Mouse (Mus musculus): ENCODE data around the gene Taf1d. TPM values are rescaled to one million over a fixed set of nuclear protein-coding genes. Genes with fewer than 3 reads are reported as not detected.
"Not testable (repeated sequence)": the region's sequence is repeated elsewhere in the genome, so short reads cannot be mapped to it uniquely, and the experiment has no call there.

The Taf1d gene
- polyA plus RNA-seq, 1 experiment from 2014 or later, result 87.5 TPM

DNA sequence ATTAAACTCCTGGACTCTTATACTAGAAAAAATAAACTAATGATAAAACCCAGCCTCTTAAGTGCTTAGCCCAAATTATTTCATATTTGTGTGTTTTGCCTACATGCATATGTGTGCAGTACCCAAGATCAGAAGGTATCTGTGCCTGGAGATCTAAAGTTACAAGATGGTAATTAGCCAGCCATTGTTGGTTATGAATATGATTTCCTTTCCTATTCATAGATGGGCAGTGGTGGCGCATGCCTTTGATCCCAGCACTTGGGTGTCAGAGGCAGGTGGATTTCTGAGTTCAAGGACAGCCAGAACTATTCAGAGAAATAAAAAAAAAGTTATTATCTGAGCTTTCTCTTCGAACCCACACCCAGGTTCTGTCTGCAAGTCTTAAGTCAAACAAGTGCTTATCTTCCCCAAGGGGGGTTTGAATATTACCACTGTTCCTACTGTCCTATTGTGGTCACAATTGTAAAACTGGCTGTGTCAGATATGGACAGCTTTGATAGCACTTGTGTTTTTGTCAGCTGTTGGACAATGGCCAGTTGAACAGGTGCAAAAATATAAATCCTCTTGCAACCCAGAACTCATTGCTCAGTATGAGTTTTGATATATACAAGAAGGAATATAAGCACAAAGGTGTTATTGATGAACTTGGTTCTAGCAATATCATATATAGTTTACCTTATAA is 6.2 kb downstream of the Taf1d start:
- ATAC-seq (replicated peaks; ENCODE audit: low FRiP score, low TSS enrichment, low read depth) (no peak), DNase-seq (ENCODE audit: low spot score) (no peak)
- Histone ChIP-seq H3K27me3 (replicated peaks; ENCODE audit: control insufficient read depth, insufficient read depth, low read length) (no peaks in the 10 kb centered on the region), H3K4me2 (ENCODE audit: low read length) (no peak overlapping the region), H3K27ac (ENCODE audit: low read depth) (no peak overlapping the region), H3K4me1 (replicated peaks; ENCODE audit: control insufficient read depth, insufficient read depth, low read length) (peaks cover 19% of the 10 kb centered on the region), H3K9ac (ENCODE audit: low read length) (no peak overlapping the region), H3K36me3 (ENCODE audit: control insufficient read depth, insufficient read depth, low read length) (peaks cover 92% of the 10 kb centered on the region), H3K9me3 (ENCODE audit: control insufficient read depth, low read length) (no peaks in the 10 kb centered on the region), H3K4me3 (ENCODE audit: low read depth, low read length) (no peak overlapping the region)
- WGBS, result 89% methylated on average over 2 of the region's 2 CpGs

DNA sequence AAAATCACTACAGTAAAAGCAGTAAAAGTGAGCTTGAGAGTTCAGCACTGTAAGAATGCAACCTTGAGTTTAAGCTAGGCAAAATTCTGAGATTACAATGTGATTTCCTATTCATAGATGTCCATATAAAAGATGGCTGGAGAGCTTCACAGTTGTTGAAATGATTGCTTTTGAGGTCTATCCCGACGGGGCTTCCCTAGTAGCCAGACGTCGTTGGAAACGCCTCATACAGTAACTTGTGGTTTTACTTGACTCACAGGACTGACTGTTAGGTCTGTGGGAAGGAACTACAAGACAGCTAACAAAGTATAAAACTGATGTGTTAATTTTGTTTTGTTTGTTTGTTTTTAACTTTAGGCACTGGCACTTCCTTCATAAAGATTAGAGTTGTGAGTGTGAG is 7.6 kb downstream of the Taf1d start:
- Histone ChIP-seq H3K4me2 (ENCODE audit: low read length) (no peak overlapping the region), H3K4me3 (ENCODE audit: low read depth, low read length) (no peak overlapping the region), H3K27ac (ENCODE audit: low read depth) (no peak overlapping the region), H3K9ac (ENCODE audit: low read length) (no peak overlapping the region), H3K36me3 (ENCODE audit: control insufficient read depth, insufficient read depth, low read length) (peaks cover 84% of the 10 kb centered on the region), H3K27me3 (replicated peaks; ENCODE audit: control insufficient read depth, insufficient read depth, low read length) (no peaks in the 10 kb centered on the region), H3K9me3 (ENCODE audit: control insufficient read depth, low read length) (no peaks in the 10 kb centered on the region), H3K4me1 (replicated peaks; ENCODE audit: control insufficient read depth, insufficient read depth, low read length) (peaks cover 8% of the 10 kb centered on the region; the same call in 1 of the 2 replicates)
- DNase-seq (ENCODE audit: low spot score), result no peak
- 89% methylated on average over 5 of the region's 5 CpGs for WGBS
- no peak for ATAC-seq (replicated peaks; ENCODE audit: low FRiP score, low TSS enrichment, low read depth)

DNA sequence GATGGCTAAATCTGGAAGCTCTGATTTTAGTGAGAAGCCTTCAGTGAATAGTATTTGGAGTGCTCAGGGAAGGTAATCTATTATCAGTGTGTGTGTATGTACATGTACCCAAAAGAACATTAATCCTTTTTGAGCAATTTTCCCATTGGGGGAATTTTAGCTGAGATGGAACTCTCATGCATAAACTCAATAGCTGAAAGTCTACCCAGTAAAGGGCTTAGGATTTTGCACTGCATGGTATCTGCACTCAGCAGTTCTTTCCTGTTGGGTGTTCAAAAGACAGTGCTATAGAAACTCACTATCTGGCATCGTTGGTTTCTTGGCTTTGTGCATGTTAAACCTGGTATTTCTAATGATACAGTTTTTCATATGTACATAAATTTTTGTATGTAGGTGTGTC is 8.6 kb downstream of the Taf1d start:
- Histone ChIP-seq H3K36me3 (ENCODE audit: control insufficient read depth, insufficient read depth, low read length) (peaks cover 74% of the 10 kb centered on the region), H3K4me2 (ENCODE audit: low read length) (no peak overlapping the region)
- 100% methylated on average over 1 of the region's 1 CpGs for WGBS

DNA sequence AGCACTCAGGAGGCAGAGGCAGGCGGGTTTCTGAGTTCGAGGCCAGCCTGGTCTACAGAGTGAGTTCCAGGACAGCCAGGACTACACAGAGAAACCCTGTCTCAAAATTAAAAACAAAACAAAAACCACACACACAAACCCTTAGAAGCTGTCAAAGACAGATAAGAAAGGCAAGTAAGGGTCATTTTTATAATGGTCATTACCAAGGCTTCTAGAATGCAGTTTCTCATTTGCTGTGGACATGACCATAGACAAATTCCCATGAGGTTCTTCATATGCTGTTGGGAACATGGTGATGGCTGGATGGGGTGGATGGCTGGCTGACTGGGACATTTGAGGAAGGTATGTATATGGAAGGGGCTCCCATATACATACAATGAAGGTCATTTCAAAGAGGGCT is 10.3 kb downstream of the Taf1d start:
- ATAC-seq (replicated peaks; ENCODE audit: low FRiP score, low TSS enrichment, low read depth); H3K4me3 ChIP-seq (ENCODE audit: low read depth, low read length); H3K4me2 ChIP-seq (ENCODE audit: low read length); H3K9me3 ChIP-seq (ENCODE audit: control insufficient read depth, low read length); H3K4me1 ChIP-seq (replicated peaks; ENCODE audit: control insufficient read depth, insufficient read depth, low read length); H3K27me3 ChIP-seq (replicated peaks; ENCODE audit: control insufficient read depth, insufficient read depth, low read length); H3K27ac ChIP-seq (ENCODE audit: low read depth); H3K9ac ChIP-seq (ENCODE audit: low read length); DNase-seq (ENCODE audit: low spot score): not testable (repeated sequence)
- WGBS, result 100% methylated on average over 1 of the region's 2 CpGs
- H3K36me3 ChIP-seq (ENCODE audit: control insufficient read depth, insufficient read depth, low read length), result peaks cover 63% of the 10 kb centered on the region

More for the DNA sequence above, 8.6 kb downstream of the Taf1d start:
- H3K4me3 ChIP-seq (ENCODE audit: low read depth, low read length), result no peak overlapping the region
- no peak overlapping the region for H3K27ac ChIP-seq (ENCODE audit: low read depth)
- H3K9ac ChIP-seq (ENCODE audit: low read length), result no peak overlapping the region
- H3K4me1 ChIP-seq (replicated peaks; ENCODE audit: control insufficient read depth, insufficient read depth, low read length), result no peaks in the 10 kb centered on the region
- no peaks in the 10 kb centered on the region for H3K27me3 ChIP-seq (replicated peaks; ENCODE audit: control insufficient read depth, insufficient read depth, low read length)
- no peak for DNase-seq (ENCODE audit: low spot score)
- ATAC-seq (replicated peaks; ENCODE audit: low FRiP score, low TSS enrichment, low read depth), result no peak
- no peaks in the 10 kb centered on the region for H3K9me3 ChIP-seq (ENCODE audit: control insufficient read depth, low read length)

DNA sequence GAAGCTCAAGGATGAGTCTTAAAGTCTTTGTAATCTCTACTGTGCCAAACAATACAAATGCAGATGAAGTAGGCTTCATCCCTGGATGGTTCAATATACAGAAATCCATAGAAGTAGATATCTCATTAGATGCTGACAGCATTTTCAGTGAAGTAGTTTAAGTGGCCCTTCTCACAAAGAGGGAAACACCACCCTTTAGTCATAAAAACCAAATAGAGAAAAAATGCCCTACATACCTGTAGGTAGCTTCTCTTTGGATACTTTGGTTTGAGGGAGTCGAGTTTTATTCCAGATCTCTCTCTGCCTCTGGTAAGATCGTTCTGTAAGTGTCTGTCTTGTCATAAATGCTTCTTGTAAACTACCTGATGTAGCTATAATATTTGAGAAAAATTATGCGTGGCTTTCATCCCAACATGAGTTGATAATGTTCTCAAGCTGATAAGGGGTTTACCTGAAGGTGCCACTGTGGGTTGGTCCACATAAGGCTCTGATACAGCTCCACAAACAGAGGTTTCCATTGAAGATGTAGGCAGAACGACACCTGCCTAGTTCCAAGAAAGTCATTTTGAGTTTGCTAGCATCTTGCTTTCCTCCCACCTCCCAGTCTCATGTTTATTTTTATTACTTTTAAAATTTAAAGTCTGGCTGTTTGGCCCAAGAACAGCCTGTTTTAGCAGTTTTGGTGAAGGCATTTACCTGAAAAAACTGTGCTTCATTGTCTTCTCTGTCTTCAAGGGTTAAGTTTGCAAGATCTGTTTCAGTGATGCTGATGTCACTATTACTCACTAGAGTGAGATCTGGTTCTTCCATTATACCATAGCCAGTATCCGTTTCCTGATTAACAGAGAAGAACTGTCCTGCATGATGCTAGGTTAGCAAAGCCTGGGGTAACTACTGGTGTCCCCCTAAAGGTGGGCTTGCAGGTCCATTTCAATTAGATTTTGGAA is 11.5 kb downstream of the Taf1d start:
- H3K36me3 ChIP-seq (ENCODE audit: control insufficient read depth, insufficient read depth, low read length), result peaks cover 62% of the 10 kb centered on the region
- WGBS, result 62% methylated on average over 5 of the region's 5 CpGs

DNA sequence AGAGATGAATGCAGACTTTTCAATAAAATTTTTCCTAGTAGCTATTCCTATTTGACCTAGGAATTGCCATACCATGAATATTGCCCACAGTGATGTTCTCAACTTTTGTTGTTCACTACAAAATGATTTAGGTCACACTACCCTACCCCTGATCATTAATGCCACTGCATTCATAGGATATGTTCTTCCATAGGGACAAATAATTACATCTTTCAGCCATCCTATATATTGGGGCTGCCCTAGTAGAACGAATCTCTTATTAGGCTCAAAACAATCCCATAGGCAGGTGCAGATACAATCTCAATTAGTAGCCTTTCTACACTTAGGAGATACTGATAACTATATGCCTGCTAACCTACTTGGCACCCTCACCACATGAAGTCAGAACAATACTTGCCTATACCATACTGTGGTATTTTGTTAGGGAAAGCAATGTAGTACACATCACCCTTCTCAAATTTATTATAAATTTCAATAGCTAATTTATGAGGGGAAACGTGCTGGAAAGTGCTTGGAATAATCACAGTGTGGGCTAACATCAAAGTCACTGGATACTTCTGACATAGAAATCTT is 12.2 kb downstream of the Taf1d start:
- 74% methylated on average over 2 of the region's 2 CpGs for WGBS
- Histone ChIP-seq H3K36me3 (ENCODE audit: control insufficient read depth, insufficient read depth, low read length) (peaks cover 62% of the 10 kb centered on the region), H3K4me2 (ENCODE audit: low read length) (no peak overlapping the region), H3K9me3 (ENCODE audit: control insufficient read depth, low read length) (no peaks in the 10 kb centered on the region), H3K4me3 (ENCODE audit: low read depth, low read length) (no peak overlapping the region), H3K9ac (ENCODE audit: low read length) (no peak overlapping the region), H3K27ac (ENCODE audit: low read depth) (no peak overlapping the region), H3K4me1 (replicated peaks; ENCODE audit: control insufficient read depth, insufficient read depth, low read length) (no peaks in the 10 kb centered on the region), H3K27me3 (replicated peaks; ENCODE audit: control insufficient read depth, insufficient read depth, low read length) (no peaks in the 10 kb centered on the region)
- DNase-seq (ENCODE audit: low spot score), result no peak
- peak; percentile 40 for ATAC-seq (replicated peaks; ENCODE audit: low FRiP score, low TSS enrichment, low read depth)

More for the DNA sequence above, 11.5 kb downstream of the Taf1d start:
- no peaks in the 10 kb centered on the region for H3K4me1 ChIP-seq (replicated peaks; ENCODE audit: control insufficient read depth, insufficient read depth, low read length)
- ATAC-seq (replicated peaks; ENCODE audit: low FRiP score, low TSS enrichment, low read depth), result no peak
- H3K4me3 ChIP-seq (ENCODE audit: low read depth, low read length), result no peak overlapping the region
- no peaks in the 10 kb centered on the region for H3K9me3 ChIP-seq (ENCODE audit: control insufficient read depth, low read length)
- H3K27me3 ChIP-seq (replicated peaks; ENCODE audit: control insufficient read depth, insufficient read depth, low read length), result no peaks in the 10 kb centered on the region
- H3K27ac ChIP-seq (ENCODE audit: low read depth), result no peak overlapping the region
- H3K9ac ChIP-seq (ENCODE audit: low read length), result no peak overlapping the region
- H3K4me2 ChIP-seq (ENCODE audit: low read length), result no peak overlapping the region
- no peak for DNase-seq (ENCODE audit: low spot score)

DNA sequence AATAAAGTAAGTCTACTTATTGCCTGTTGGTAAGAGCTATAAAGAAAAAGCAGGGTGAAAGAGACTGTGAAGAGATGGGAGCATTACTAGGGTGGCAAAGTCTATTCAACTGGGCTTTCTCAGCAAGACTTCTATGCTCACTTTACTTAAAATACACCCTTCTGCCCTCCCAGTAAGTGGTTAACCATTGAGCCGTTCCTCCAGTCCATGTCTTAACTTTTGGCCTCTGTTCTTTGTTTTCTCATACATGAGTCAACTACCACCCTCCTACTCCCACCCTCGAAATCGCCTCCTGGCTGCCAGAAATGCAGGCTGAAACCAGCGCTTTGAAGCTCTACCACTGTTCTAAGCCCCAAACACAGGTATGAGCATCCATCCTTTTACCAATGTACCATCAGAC is 31.8 kb downstream of the Taf1d start:
- ATAC-seq (replicated peaks; ENCODE audit: low FRiP score, low TSS enrichment, low read depth), result no peak
- H3K4me2 ChIP-seq (ENCODE audit: low read length), result no peak overlapping the region
- no peaks in the 10 kb centered on the region for H3K4me1 ChIP-seq (replicated peaks; ENCODE audit: control insufficient read depth, insufficient read depth, low read length)
- 95% methylated on average over 4 of the region's 4 CpGs for WGBS
- H3K27me3 ChIP-seq (replicated peaks; ENCODE audit: control insufficient read depth, insufficient read depth, low read length), result no peaks in the 10 kb centered on the region
- no peak overlapping the region for H3K27ac ChIP-seq (ENCODE audit: low read depth)
- no peaks in the 10 kb centered on the region for H3K9me3 ChIP-seq (ENCODE audit: control insufficient read depth, low read length)
- peaks cover 97% of the 10 kb centered on the region for H3K36me3 ChIP-seq (ENCODE audit: control insufficient read depth, insufficient read depth, low read length)
- H3K9ac ChIP-seq (ENCODE audit: low read length), result no peak overlapping the region
- H3K4me3 ChIP-seq (ENCODE audit: low read depth, low read length), result no peak overlapping the region
- DNase-seq (ENCODE audit: low spot score), result no peak

DNA sequence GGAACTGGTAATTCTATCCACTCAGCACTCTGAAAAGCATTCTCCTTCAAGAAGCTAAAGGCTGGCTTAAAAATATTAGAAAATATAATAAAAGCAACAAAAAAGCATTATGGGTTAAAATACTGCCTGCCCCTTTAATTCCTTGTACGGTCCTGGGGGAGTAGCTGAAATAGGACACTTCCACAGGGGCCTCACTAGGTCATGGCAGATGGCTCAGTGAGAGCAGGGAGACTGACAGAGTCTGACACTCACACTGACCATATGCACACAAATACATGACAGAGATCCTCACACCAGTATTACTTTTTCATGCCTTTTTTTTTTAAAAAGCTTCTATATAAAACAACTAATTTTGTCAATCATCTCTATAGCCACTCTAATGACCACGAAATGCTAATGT is 43.9 kb downstream of the Taf1d start:
- no peaks in the 10 kb centered on the region for H3K4me1 ChIP-seq (replicated peaks; ENCODE audit: control insufficient read depth, insufficient read depth, low read length)
- ATAC-seq (replicated peaks; ENCODE audit: low FRiP score, low TSS enrichment, low read depth) (no peak), DNase-seq (ENCODE audit: low spot score) (no peak)
- H3K36me3 ChIP-seq (ENCODE audit: control insufficient read depth, insufficient read depth, low read length), result peaks cover 77% of the 10 kb centered on the region
- no peak overlapping the region for H3K9ac ChIP-seq (ENCODE audit: low read length)
- no peaks in the 10 kb centered on the region for H3K9me3 ChIP-seq (ENCODE audit: control insufficient read depth, low read length)
- H3K27me3 ChIP-seq (replicated peaks; ENCODE audit: control insufficient read depth, insufficient read depth, low read length), result no peaks in the 10 kb centered on the region
- 70% methylated on average over 2 of the region's 2 CpGs for WGBS
- H3K27ac ChIP-seq (ENCODE audit: low read depth), result no peak overlapping the region
- no peak overlapping the region for H3K4me2 ChIP-seq (ENCODE audit: low read length)
- no peak overlapping the region for H3K4me3 ChIP-seq (ENCODE audit: low read depth, low read length)
